Mouse (Mus musculus): ENCODE measurements around the gene Hecw1. TPM values are rescaled to one million over a fixed set of nuclear protein-coding genes. Genes with fewer than 3 reads are reported as not detected.

The Hecw1 gene
- polyA plus RNA-seq, 1 experiment: 0.30 TPM

DNA sequence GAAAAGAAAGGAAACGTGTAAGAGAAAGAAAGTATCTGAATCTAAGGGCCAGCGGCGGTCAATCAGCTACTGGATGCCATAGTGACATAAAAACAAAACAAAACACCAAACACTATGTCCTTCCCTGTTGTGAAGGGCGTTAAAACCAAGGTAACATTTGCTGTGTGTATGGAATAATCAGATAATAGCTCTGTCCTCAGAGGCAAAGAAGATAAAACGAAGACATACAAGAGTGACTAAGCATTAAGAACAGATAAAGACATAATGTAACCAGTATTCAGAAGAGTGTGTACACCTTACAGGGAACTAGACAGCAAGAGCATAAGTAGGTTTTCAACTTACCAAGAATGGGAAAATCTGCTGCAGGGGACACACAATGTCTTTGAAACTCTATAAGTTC is 62.0 kb downstream of the Hecw1 start:
- Histone ChIP-seq H3K4me3 (ENCODE audit: insufficient read depth, poor library complexity, severe bottlenecking) (no peak overlapping the region), H3K27me3 (ENCODE audit: control insufficient read depth, insufficient read depth, insufficient read length) (no peaks in the 10 kb centered on the region), H3K79me3 (ENCODE audit: low read depth) (no peaks in the 10 kb centered on the region), H3K79me2 (ENCODE audit: control insufficient read depth, insufficient read depth) (no peaks in the 10 kb centered on the region), H3K36me3 (ENCODE audit: control insufficient read depth, insufficient read depth) (no peaks in the 10 kb centered on the region), H3ac (ENCODE audit: control insufficient read depth, insufficient read length, low read depth) (no peak overlapping the region)
- TF ChIP-seq USF1 (IDR thresholded peaks at IDR 0.05; ENCODE audit: low read depth) (no peak), MYOD1 (IDR thresholded peaks at IDR 0.05; ENCODE audit: control insufficient read depth, insufficient read length, low read depth) (no peak), CEBPB (IDR thresholded peaks at IDR 0.05; ENCODE audit: low read depth) (no peak), CTCF (IDR thresholded peaks at IDR 0.05; ENCODE audit: control insufficient read depth, insufficient read depth, insufficient read length) (no peak)

DNA sequence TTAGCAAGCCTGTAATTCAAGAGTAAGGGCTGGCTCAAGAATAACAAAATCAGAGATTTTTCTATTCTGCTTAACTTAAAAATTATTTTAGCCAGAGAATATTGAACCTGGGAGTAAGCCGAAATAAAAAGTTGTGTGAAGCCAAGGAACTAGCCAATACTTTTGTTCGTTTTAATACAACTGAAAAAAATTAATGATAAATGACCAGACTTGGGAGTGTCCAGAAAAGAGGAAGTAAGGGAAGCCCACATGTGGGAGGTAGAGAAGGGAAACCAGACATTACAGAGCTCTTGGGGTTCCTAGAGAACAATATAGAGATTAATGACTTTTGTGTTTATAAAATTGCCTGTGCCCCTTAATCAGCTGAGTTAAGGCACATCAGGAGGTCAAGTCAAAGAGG is 66.0 kb downstream of the Hecw1 start:
- no peak overlapping the region for H3ac ChIP-seq (ENCODE audit: control insufficient read depth, insufficient read length, low read depth)
- no peaks in the 10 kb centered on the region for H3K79me3 ChIP-seq (ENCODE audit: low read depth)
- no peaks in the 10 kb centered on the region for H3K27me3 ChIP-seq (ENCODE audit: control insufficient read depth, insufficient read depth, insufficient read length)
- no peaks in the 10 kb centered on the region for H3K36me3 ChIP-seq (ENCODE audit: control insufficient read depth, insufficient read depth)
- no peaks in the 10 kb centered on the region for H3K79me2 ChIP-seq (ENCODE audit: control insufficient read depth, insufficient read depth)
- TF ChIP-seq CTCF (IDR thresholded peaks at IDR 0.05; ENCODE audit: control insufficient read depth, insufficient read depth, insufficient read length) (no peak), USF1 (IDR thresholded peaks at IDR 0.05; ENCODE audit: low read depth) (no peak), FOSL1 (IDR thresholded peaks at IDR 0.05; ENCODE audit: insufficient read depth, low read length, poor library complexity, severe bottlenecking) (no peak), CEBPB (IDR thresholded peaks at IDR 0.05; ENCODE audit: low read depth) (no peak), MYOG (IDR thresholded peaks at IDR 0.05; ENCODE audit: control insufficient read depth, extremely low read depth, insufficient read length) (no peak), MAX (IDR thresholded peaks at IDR 0.05) (no peak), MYOD1 (IDR thresholded peaks at IDR 0.05; ENCODE audit: control insufficient read depth, insufficient read length, low read depth) (no peak)
- H3K4me3 ChIP-seq (ENCODE audit: insufficient read depth, poor library complexity, severe bottlenecking): no peak overlapping the region

DNA sequence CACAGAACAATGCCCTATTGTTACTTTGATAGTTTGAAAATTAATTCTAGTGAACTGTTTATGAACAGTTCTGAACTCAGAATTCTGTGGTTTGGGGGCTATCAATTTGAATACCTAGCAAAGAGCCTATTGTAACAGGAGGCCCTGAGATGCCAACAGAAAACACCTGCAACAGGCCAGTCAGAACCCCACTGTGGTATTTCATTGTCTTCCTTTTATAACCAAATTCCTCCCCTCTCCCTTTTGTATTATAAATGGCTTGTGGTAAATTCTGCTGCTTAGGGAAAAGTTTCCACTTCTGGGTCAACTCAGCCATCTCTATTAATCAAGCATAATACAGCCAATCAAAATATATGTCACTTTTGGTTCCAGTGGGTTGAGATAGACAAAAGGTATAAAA is 83.5 kb downstream of the Hecw1 start:
- Histone ChIP-seq H3K36me3 (ENCODE audit: control insufficient read depth, insufficient read depth) (no peaks in the 10 kb centered on the region), H3ac (ENCODE audit: control insufficient read depth, insufficient read length, low read depth) (no peak overlapping the region), H3K79me2 (ENCODE audit: control insufficient read depth, insufficient read depth) (no peaks in the 10 kb centered on the region), H3K27me3 (ENCODE audit: control insufficient read depth, insufficient read depth, insufficient read length) (no peaks in the 10 kb centered on the region), H3K79me3 (ENCODE audit: low read depth) (no peaks in the 10 kb centered on the region), H3K4me3 (ENCODE audit: insufficient read depth, poor library complexity, severe bottlenecking) (no peak overlapping the region)
- no peak for TF ChIP-seq CTCF (IDR thresholded peaks at IDR 0.05; ENCODE audit: control insufficient read depth, insufficient read depth, insufficient read length)
- TF ChIP-seq CEBPB (IDR thresholded peaks at IDR 0.05; ENCODE audit: low read depth): no peak
- no peak for TF ChIP-seq MYOD1 (IDR thresholded peaks at IDR 0.05; ENCODE audit: control insufficient read depth, insufficient read length, low read depth)
- TF ChIP-seq MYOG (IDR thresholded peaks at IDR 0.05; ENCODE audit: control insufficient read depth, extremely low read depth, insufficient read length): no peak
- no peak for TF ChIP-seq MAX (IDR thresholded peaks at IDR 0.05)
- TF ChIP-seq USF1 (IDR thresholded peaks at IDR 0.05; ENCODE audit: low read depth): no peak
- TF ChIP-seq FOSL1 (IDR thresholded peaks at IDR 0.05; ENCODE audit: insufficient read depth, low read length, poor library complexity, severe bottlenecking): no peak

DNA sequence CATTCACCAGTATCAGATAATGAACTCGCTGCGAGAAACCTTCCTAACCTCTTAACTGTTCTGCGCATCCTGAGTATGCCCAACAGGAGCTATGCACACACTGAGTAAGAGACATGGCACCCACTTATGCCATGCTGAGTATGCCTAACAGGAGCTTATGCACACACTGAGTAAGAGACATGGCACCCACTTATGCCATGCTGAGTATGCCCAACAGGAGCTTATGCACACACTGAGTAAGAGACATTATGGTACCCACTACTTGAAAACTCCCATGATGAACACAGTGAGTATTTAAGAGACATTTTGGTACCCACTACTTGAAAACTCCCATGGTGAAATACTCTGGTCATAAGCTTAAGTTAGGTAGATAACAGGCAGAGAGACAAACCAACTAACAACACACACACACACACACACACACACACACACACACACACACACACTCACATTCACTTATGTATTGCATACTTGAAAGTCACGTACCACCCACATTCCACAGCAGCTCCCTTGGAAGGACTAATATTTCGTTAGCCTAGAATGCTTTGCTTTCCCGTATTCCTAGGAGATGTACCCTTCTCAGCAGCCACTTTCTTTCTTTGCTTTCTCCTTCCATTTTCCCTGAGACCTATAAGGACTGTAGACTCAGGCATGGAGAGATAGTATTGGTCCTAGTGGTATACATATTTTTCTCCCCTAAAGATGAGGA is 94.0 kb downstream of the Hecw1 start:
- Histone ChIP-seq H3K79me3 (ENCODE audit: low read depth) (no peaks in the 10 kb centered on the region), H3K36me3 (ENCODE audit: control insufficient read depth, insufficient read depth) (no peaks in the 10 kb centered on the region), H3K27me3 (ENCODE audit: control insufficient read depth, insufficient read depth, insufficient read length) (no peaks in the 10 kb centered on the region), H3ac (ENCODE audit: control insufficient read depth, insufficient read length, low read depth) (no peak overlapping the region), H3K79me2 (ENCODE audit: control insufficient read depth, insufficient read depth) (no peaks in the 10 kb centered on the region), H3K4me3 (ENCODE audit: insufficient read depth, poor library complexity, severe bottlenecking) (no peak overlapping the region)
- no peak for TF ChIP-seq MYOD1 (IDR thresholded peaks at IDR 0.05; ENCODE audit: control insufficient read depth, insufficient read length, low read depth)
- no peak for TF ChIP-seq MYOG (IDR thresholded peaks at IDR 0.05; ENCODE audit: control insufficient read depth, extremely low read depth, insufficient read length)
- TF ChIP-seq CEBPB (IDR thresholded peaks at IDR 0.05; ENCODE audit: low read depth): no peak
- no peak for TF ChIP-seq FOSL1 (IDR thresholded peaks at IDR 0.05; ENCODE audit: insufficient read depth, low read length, poor library complexity, severe bottlenecking)
- TF ChIP-seq MAX (IDR thresholded peaks at IDR 0.05): no peak

DNA sequence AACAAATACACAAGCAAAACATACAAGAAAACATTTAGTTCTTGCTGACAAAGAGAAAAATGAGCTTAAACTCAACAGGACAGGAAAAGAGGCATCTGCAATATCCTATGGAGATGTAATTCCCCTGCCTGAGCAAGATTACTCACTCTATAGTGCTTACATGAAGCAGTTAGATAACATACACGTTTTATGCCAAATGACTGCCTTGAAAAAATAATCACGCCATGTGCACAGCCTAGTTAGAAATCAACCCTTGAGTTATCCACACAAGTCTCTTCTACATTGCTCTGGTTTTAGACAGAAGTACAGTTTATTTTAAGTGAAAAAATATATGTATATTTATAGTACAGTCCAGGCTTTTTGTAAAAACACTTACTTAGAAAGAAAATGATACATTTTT is 98.2 kb downstream of the Hecw1 start:
- Histone ChIP-seq H3K4me3 (ENCODE audit: insufficient read depth, poor library complexity, severe bottlenecking) (no peak overlapping the region), H3ac (ENCODE audit: control insufficient read depth, insufficient read length, low read depth) (no peak overlapping the region), H3K27me3 (ENCODE audit: control insufficient read depth, insufficient read depth, insufficient read length) (no peaks in the 10 kb centered on the region), H3K36me3 (ENCODE audit: control insufficient read depth, insufficient read depth) (no peaks in the 10 kb centered on the region), H3K79me3 (ENCODE audit: low read depth) (no peaks in the 10 kb centered on the region), H3K79me2 (ENCODE audit: control insufficient read depth, insufficient read depth) (no peaks in the 10 kb centered on the region)
- no peak for TF ChIP-seq CTCF (IDR thresholded peaks at IDR 0.05; ENCODE audit: control insufficient read depth, insufficient read depth, insufficient read length)
- TF ChIP-seq MYOG (IDR thresholded peaks at IDR 0.05; ENCODE audit: control insufficient read depth, extremely low read depth, insufficient read length): no peak
- TF ChIP-seq FOSL1 (IDR thresholded peaks at IDR 0.05; ENCODE audit: insufficient read depth, low read length, poor library complexity, severe bottlenecking): no peak
- no peak for TF ChIP-seq CEBPB (IDR thresholded peaks at IDR 0.05; ENCODE audit: low read depth)
- no peak for TF ChIP-seq MAX (IDR thresholded peaks at IDR 0.05)
- no peak for TF ChIP-seq MYOD1 (IDR thresholded peaks at IDR 0.05; ENCODE audit: control insufficient read depth, insufficient read length, low read depth)
- no peak for TF ChIP-seq USF1 (IDR thresholded peaks at IDR 0.05; ENCODE audit: low read depth)

DNA sequence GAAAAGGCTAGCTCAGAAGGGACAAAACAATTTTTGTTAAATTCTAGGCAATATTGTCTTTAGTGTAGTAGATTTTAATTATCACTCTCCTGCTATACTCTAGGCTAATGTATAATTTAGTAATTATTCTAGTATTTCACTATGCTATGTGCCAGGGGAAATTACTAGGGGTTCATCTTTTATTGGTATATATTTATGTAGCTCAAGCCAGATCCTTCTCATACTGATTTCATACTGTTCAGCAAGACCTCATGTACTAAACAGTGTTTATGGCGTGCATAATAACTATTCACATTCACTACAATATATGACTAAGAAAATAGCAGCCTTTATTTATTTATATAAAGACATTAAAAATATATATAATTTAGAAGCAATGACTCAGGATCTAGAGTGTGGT is 109.6 kb downstream of the Hecw1 start:
- Histone ChIP-seq H3K79me2 (ENCODE audit: control insufficient read depth, insufficient read depth) (no peaks in the 10 kb centered on the region), H3ac (ENCODE audit: control insufficient read depth, insufficient read length, low read depth) (no peak overlapping the region), H3K79me3 (ENCODE audit: low read depth) (no peaks in the 10 kb centered on the region), H3K36me3 (ENCODE audit: control insufficient read depth, insufficient read depth) (no peaks in the 10 kb centered on the region), H3K27me3 (ENCODE audit: control insufficient read depth, insufficient read depth, insufficient read length) (no peaks in the 10 kb centered on the region), H3K4me3 (ENCODE audit: insufficient read depth, poor library complexity, severe bottlenecking) (no peak overlapping the region)
- TF ChIP-seq USF1 (IDR thresholded peaks at IDR 0.05; ENCODE audit: low read depth): no peak
- TF ChIP-seq CTCF (IDR thresholded peaks at IDR 0.05; ENCODE audit: control insufficient read depth, insufficient read depth, insufficient read length): no peak
- no peak for TF ChIP-seq CEBPB (IDR thresholded peaks at IDR 0.05; ENCODE audit: low read depth)
- TF ChIP-seq MYOG (IDR thresholded peaks at IDR 0.05; ENCODE audit: control insufficient read depth, extremely low read depth, insufficient read length): no peak
- no peak for TF ChIP-seq MAX (IDR thresholded peaks at IDR 0.05)
- no peak for TF ChIP-seq FOSL1 (IDR thresholded peaks at IDR 0.05; ENCODE audit: insufficient read depth, low read length, poor library complexity, severe bottlenecking)
- no peak for TF ChIP-seq MYOD1 (IDR thresholded peaks at IDR 0.05; ENCODE audit: control insufficient read depth, insufficient read length, low read depth)
